Mouse (Mus musculus) macrophage (primary cell): ENCODE measurements around the gene Prrc2b. TPM values are rescaled to one million over a fixed set of nuclear protein-coding genes. Genes with fewer than 3 reads are reported as not detected.
A peak's percentile ranks its signal among the peaks of the same experiment; 100 is the strongest.

Experiments used
- H3K27ac ChIP-seq: fragments of 350-480 bp; formaldehyde crosslinking; 2 replicates; pipeline ENCODE4 v1.9.0; 2021
- H3K36me3 ChIP-seq: fragments of 350-480 bp; formaldehyde crosslinking; 2 replicates; pipeline ENCODE4 v1.9.0; 2021; ENCODE audit errors: inconsistent target
- H3K4me3 ChIP-seq: fragments of 350-480 bp; formaldehyde crosslinking; 2 replicates; pipeline ENCODE4 v1.9.0; 2021; ENCODE audit errors: inconsistent target
- H3K79me2 ChIP-seq: fragments of 350-480 bp; formaldehyde crosslinking; 2 replicates; pipeline ENCODE4 v1.9.0; 2021; ENCODE audit errors: inconsistent target
- WGBS: methylation state at CpG from one replicate; pipeline ENCODE4 v1.1.7; 2026; ENCODE audit warnings: inconsistent platforms; ENCODE audit not compliant: missing documents; 5-methylcytosine and 5-hydroxymethylcytosine counted together
- polyA plus RNA-seq: library from polyadenylated mRNA; stranded (reverse); fragments of 250-400 nt; gene quantifications from 3 replicates; pipeline ENCODE4 v1.2.4, GENCODE M21; 2018; ENCODE audit warnings: inconsistent platforms

Gene Prrc2b
- polyA plus RNA-seq, 1 experiment from 2014 or later, result 29.1 TPM

DNA sequence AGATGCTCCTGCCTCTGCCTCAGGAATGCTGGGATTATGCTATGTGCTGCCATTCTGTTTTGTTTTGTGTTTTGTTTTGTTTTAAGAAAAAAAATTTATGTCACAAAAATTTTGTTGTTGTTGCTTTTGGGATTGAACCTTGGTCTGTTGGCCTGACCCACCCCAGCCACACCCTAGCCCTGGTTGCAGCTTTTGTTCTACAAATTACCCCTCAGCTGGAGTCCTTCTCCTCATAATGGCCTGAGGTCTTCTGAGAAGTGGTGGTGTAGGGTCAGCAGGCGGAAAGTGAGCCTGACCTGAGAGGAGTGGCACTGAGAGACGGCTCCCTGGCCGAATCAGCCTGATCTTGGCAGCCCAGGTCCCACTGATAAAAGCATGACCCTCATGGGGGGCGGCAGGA is 11.8 kb downstream of the Prrc2b start:
- Histone ChIP-seq H3K27ac (no peak overlapping the region), H3K36me3 (no peaks in the 10 kb centered on the region), H3K79me2 (peaks cover 100% of the 10 kb centered on the region), H3K4me3 (no peak overlapping the region)
- 97% methylated on average over 4 of the region's 4 CpGs for WGBS

DNA sequence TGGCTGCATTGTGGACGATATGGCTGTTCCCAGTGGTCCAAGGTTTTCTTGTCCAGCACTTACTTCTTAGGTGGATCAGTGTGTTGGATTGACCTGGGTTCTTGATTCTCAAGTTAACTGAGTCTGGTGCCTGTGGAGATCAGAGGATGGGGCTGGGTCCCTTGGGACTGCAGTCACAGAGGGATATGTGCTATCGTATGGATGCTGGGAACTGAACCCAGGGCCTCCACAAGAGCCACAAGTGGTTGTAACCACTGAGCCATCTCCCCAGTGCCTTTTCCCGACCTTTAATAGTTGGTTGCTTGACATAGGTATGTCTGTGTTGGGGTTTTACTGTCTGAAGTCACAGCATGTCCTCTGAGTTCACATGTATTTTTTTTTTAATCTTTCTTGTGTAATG is 12.2 kb downstream of the Prrc2b start:
- H3K4me3 ChIP-seq, result no peak overlapping the region
- H3K79me2 ChIP-seq, result peaks cover 100% of the 10 kb centered on the region
- no peaks in the 10 kb centered on the region for H3K36me3 ChIP-seq
- WGBS, result 97% methylated on average over 3 of the region's 3 CpGs
- no peak overlapping the region for H3K27ac ChIP-seq

DNA sequence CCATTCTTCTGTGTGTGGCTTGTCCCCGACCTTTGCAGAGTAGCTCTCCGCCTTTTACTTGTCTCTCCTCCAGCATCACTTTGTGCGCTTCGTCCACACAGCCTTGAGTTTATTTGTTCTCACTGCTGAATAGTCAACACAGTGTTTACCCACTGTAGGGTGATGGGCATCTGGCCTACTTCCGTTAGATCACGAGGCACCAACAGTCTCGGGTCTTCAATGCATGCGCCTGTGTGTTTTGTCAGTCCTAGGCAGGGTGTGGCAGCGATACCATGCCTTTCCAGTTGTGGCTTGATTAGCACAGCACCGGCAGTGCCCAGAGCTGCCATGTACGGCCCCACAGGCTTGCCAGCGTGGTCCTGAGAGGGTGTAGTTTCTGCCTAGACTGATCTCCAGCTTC is 13.6 kb downstream of the Prrc2b start:
- peaks cover 100% of the 10 kb centered on the region for H3K79me2 ChIP-seq
- no peak overlapping the region for H3K27ac ChIP-seq
- no peaks in the 10 kb centered on the region for H3K36me3 ChIP-seq
- 91% methylated on average over 12 of the region's 12 CpGs for WGBS
- no peak overlapping the region for H3K4me3 ChIP-seq

DNA sequence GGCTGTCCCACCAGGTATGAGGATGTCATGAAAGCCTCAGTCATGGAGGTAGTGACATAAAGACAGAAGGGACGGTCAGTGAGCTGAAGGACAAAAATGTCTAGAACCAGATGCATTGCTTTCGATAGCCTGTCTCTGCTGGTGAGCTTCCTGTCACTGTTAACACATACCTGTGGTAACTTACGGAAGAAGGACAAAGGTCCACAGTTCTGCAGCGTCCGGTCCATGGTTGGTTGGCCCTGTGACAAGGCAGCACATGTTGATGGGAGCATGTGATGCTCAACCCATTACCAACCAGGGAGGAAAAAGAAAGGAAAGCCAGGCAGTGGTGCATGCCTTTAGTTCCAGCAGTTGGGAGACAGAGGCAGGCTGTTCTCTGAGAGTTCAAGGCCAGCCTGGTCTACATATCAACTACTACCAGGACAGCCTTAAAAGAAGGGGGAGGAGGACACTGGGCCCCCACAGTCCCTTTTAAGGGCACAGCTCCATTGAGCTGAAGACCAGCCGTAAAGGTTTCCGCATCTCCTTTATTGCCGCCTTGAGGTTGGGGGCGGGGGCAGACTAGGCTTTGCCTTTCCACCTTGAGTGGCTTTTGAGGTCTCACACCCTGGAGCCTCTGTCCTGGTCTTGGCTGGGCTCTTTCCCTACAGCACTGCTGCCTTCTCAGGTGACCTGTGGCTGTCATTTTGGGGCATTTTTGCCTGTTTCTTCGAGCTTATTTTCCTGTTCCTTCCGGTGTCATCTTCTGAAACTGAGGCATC is 14.3 kb downstream of the Prrc2b start:
- no peaks in the 10 kb centered on the region for H3K36me3 ChIP-seq
- peaks cover 100% of the 10 kb centered on the region for H3K79me2 ChIP-seq
- no peak overlapping the region for H3K27ac ChIP-seq
- WGBS, result 90% methylated on average over 11 of the region's 11 CpGs
- no peak overlapping the region for H3K4me3 ChIP-seq

DNA sequence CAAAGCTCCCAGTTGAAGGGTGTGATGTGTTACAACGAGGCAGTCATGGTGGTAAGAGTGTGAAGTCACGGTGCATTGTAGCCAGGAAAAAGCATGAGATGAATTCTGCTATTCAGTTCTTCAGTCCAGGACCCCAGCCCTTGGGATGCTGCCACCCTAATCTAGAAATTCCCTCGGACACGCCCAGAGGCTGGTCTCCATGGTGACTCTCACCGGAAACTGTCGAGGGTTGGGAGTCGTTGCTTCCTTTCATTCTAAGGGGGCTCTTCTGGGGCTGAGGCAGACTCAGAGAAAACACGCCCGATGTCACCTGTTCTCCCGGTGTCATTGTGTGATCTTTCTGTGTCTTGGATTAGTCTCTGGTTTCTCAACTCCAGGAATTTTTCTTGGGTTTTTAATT is 15.7 kb downstream of the Prrc2b start:
- WGBS, result 12% methylated on average over 10 of the region's 10 CpGs

DNA sequence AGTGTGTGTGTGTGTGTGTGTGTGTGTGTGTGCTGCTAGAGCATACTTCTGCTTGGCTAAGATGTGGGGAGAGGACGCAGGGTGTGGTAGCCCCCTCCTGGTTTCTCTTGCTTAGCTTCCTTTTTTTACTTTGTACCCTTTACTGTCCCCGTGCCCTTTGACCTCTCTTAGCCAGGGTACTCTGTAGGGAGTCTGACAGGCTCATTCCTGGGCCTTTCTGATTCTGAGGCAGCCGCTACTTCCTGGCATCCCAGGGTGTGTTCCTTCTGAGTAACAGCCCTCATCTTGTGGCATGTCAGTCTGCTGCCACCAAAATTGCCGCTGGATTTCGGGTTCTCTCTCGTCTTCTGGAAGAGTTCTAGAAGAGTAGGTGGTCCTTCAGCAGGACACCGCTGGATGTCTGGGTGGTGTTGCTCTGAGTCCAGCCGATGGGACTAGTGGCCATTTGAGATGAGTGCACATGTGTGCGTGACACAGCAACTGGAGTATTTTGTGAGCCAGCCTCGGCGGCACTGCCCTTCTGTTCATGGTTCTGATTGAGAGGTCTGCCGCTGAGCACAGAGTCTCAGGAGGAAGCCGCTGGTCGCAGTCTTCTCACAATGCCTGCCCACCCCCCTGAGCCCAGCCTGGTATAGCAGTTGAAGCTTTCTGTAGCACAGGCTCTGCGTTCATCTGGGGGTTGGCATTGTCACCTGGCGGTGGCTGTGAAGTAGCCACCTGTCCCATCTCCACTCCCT is 16.3 kb downstream of the Prrc2b start:
- Histone ChIP-seq H3K27ac (peak overlapping the region; percentile 63), H3K79me2 (peaks cover 100% of the 10 kb centered on the region), H3K4me3 (no peak overlapping the region), H3K36me3 (no peaks in the 10 kb centered on the region)
- 16% methylated on average over 16 of the region's 16 CpGs for WGBS

More for the DNA sequence above, 15.7 kb downstream of the Prrc2b start:
- Histone ChIP-seq H3K27ac (peak overlapping the region; percentile 63), H3K79me2 (peaks cover 100% of the 10 kb centered on the region), H3K4me3 (no peak overlapping the region), H3K36me3 (no peaks in the 10 kb centered on the region)

DNA sequence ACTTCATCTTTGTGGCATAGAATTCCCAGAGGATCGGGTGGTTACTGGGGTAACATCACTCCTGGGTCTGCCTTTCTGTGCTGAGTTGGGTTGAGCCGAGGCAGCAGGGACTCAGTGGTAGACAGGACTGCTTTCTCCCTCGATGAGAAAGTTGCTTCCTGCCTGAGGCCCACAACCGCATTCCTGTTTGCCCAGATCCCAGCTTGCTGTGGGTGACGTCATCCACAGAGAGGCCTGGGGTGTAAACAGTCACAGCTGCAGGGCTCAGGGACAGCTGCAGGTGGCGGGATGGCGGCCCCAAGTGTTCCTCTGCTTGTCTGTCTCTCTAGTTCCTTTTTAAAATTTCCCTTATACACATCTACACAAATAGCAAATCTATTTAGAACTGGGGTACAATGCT is 16.9 kb downstream of the Prrc2b start:
- Histone ChIP-seq H3K79me2 (peaks cover 100% of the 10 kb centered on the region), H3K27ac (peak overlapping the region; percentile 63), H3K36me3 (no peaks in the 10 kb centered on the region), H3K4me3 (no peak overlapping the region)
- WGBS, result 4% methylated on average over 7 of the region's 7 CpGs

DNA sequence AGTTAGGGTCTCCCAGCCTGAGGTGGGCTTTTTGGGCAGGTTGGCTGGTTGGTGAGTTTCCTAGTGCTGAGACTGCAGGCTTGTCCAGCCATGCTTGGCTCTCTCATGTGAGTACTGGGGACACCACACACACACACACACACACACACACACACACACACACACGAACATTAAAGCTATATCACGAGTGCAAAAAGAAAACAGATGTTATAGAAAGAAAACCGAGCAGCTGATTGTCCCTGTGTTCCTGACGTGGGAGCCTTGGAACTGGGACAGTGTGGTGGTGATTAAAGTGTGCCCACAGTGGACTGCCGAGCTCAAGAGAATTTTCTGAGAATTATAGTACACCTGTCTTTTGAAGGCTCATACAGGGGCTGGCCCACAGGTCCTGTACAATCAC is 18.4 kb downstream of the Prrc2b start:
- Histone ChIP-seq H3K27ac (no peak overlapping the region), H3K4me3 (no peak overlapping the region)

DNA sequence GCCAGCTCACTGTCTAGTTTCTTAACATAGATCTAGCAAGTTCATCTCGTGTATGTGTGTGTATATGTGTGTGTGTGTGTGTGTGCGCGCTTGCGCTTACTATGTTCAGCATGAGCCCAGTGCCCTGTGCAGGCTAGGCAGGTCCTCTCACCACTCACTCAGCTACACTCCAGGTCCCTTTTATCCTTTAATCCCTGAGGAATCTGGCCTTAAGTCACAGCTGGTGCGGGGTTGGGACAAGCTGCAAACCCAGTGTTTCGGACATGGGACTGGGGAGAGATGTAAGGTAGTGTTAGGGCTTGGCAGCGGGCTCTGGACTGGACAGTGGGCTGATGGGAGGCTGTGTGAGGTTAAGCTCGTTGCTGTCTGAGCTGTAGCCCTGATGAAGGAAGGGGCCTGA is 19.1 kb downstream of the Prrc2b start:
- Histone ChIP-seq H3K4me3 (no peak overlapping the region), H3K27ac (no peak overlapping the region), H3K36me3 (no peaks in the 10 kb centered on the region), H3K79me2 (peaks cover 100% of the 10 kb centered on the region)
- 84% methylated on average over 8 of the region's 8 CpGs for WGBS

More for the DNA sequence above, 18.4 kb downstream of the Prrc2b start:
- no peaks in the 10 kb centered on the region for H3K36me3 ChIP-seq
- WGBS, result 89% methylated on average over 4 of the region's 5 CpGs
- H3K79me2 ChIP-seq, result peaks cover 100% of the 10 kb centered on the region

DNA sequence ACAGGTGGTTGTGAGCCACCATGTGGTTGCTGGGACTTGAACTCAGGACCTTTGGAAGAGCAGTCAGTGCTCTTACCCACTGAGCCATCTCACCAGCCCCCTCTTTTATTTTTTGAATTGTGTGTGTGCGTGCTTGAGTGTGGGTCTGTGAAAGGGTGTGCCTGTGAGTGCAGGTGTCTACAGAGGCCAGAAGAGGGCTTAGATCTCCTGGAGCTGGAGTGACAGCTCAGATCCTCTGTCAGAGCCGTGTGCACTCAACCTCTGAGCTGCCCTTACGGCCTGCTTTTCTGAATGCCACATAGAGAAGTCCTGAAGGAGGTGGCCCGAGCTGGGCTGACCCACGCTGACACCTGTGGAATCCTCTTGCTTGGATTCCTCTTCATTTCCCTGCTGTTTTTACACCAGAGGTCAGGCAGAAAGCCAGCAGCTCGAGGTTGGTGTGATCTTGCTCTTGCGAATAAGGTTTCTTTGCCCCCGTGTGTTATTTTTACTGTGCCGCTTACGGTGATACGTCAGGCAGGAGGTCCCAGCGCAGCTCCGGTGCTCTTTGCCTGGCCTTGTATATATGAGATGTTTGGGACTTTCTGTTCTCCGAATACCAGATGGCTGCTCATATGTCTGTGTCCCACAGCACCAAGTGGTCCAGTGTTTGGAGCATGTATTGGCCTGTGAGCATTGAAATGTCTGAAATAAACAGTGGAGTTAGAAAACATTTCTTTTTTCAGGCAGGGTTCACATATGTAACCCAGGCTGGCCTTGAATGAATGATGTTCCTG is 21.0 kb downstream of the Prrc2b start:
- H3K4me3 ChIP-seq, result no peak overlapping the region
- peaks cover 100% of the 10 kb centered on the region for H3K79me2 ChIP-seq
- WGBS, result 97% methylated on average over 14 of the region's 14 CpGs
- no peak overlapping the region for H3K27ac ChIP-seq
- H3K36me3 ChIP-seq, result no peaks in the 10 kb centered on the region

DNA sequence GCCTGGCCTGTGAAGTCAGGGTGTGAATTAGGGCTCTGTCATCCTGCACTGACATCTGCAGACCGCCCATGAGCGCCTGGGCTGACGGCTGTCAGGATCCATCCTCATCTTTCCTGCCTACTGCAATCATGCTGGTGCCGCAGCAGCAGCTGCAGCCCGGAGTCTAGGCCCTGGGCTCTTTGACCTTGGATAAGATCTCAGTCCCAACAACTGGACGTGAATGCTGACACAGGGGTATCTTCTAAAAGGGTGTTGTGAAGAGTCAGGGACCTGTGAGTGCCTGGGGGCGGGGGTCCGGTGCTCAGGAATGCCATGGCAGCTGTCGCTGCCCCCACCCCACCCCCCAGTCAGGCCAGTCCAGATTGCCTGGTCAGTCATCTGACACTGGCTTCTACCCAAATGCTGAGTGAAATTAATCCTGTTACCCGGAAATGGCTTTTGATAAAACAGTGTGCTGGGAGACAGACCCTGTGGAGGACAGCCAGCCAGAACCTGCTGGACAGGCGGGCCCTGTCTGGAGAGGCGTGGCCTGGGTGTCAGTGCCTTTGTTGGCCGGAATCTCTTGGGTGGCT is 23.4 kb downstream of the Prrc2b start:
- Histone ChIP-seq H3K4me3 (no peak overlapping the region), H3K36me3 (no peaks in the 10 kb centered on the region), H3K79me2 (peaks cover 100% of the 10 kb centered on the region), H3K27ac (no peak overlapping the region)
- WGBS, result 94% methylated on average over 13 of the region's 13 CpGs

DNA sequence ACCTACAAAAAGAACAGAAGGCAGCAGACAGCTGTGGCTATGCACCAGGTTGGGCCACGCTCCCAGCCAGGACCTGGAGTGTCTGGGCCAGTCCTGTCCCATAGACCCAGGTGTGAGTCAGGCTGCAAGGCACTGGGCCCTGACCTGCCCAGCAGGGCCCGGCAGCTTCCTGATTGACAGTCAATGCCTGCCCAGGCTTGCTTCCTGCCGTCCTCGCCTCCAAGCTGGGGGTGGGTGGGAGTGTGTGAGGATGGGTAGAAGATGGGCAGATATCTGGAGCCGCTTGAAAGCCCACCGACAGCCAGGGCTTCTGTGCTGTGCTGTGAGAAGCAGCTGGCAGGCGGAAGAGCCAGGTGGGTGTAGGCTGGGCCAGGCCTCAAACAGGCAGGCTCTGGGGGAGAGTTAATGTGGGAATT is 24.2 kb downstream of the Prrc2b start:
- WGBS, result 73% methylated on average over 7 of the region's 7 CpGs
- H3K27ac ChIP-seq, result no peak overlapping the region

DNA sequence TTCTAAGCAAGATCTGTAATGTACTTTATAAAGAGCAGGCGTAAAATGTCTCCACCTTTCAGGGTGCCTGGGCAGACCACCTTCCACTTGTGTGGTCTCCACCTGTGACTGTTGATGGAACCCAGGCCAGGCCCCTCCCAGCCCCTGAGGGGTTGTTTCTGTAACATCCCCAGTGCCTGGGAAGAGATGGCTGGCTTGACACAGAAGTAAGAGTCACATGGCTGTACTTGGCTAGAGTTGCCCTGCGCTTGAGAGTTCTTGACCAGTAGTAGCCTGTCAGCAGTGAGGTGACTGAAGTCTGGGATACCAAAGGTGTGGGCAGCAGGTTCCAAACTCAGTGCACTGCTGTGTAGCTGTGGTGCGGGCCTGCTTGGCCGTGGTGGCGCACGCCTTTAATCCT is 24.6 kb downstream of the Prrc2b start:
- no peak overlapping the region for H3K4me3 ChIP-seq
- no peaks in the 10 kb centered on the region for H3K36me3 ChIP-seq
- WGBS, result 93% methylated on average over 6 of the region's 6 CpGs
- H3K27ac ChIP-seq, result no peak overlapping the region
- H3K79me2 ChIP-seq, result peaks cover 100% of the 10 kb centered on the region

More for the DNA sequence above, 24.2 kb downstream of the Prrc2b start:
- no peaks in the 10 kb centered on the region for H3K36me3 ChIP-seq
- peaks cover 100% of the 10 kb centered on the region for H3K79me2 ChIP-seq
- H3K4me3 ChIP-seq, result no peak overlapping the region

DNA sequence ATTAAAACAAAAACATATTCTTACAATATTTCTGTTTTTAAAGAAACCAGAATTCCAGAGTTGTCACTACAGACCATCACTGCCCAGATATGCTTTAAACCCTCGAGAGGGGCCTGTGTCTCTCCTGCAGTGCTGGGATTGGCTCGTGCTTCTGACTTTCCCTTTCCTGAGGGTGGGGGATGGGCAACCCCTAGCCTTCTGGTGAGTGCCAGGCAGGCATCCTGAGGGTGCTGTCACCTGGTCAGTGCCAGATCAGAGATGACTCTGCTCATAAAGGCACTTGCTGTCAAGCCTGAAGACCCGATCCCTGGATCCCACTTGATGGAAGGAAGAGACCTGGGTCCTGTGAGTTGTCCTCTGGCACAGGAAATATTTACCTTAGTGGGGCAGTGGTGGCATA is 26.0 kb downstream of the Prrc2b start:
- Histone ChIP-seq H3K79me2 (peaks cover 100% of the 10 kb centered on the region), H3K27ac (no peak overlapping the region), H3K36me3 (no peaks in the 10 kb centered on the region), H3K4me3 (no peak overlapping the region)
- WGBS, result 65% methylated on average over 3 of the region's 3 CpGs
